Mouse (Mus musculus): ENCODE data around the gene Olfr574.

Olfr574 gene

GRCm38 (mm10) chr7:102948167-102948566 lies at the start of gene Olfr574:
Olfr574 (plus strand) TSS chr7:102948467.
- DNase-seq: no peak

DNA sequence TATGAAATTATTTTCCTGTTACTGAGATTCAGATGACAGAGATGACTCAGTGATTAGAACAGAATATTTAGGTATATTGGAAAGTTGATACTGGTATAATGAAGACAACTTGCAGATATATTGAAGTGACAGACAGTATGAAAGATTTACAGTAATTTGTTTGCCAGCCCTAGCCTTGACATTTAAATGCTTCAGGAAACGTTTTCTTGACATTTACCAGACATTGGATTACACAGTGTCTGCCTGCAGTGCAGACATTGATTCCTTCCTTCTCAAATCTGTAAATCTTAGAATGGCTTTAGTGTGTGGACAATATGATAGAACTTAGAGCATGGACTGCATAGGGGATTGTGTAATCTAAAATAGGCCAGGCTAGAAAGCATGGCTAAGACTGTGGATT lies 33.0 kb upstream of the Olfr574 start:
- DNase-seq: no peak

DNA sequence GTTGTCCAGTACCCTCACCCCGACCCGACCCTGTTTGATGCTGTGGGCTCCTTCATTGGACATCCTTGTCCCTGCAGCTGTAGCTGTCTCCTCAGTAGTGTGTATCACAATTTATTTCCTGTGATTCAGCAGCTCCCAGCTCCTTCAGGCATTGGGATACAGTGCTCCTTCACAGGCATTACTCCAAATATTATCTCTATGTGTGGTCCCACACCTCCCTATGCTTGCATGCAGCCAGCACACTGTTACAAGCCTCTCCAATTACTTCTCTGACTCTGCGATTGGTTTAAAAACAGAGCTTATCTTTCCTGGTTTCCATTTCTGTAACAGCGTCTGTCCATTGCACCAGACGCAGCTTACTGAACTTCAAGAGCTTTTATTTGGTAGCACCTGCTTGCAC lies 31.9 kb upstream of the Olfr574 start:
- DNase-seq: no peak

GRCm38 (mm10) chr7:102917032-102917875 lies 31.0 kb upstream of the Olfr574 start, which contains the start of gene Olfr571:
Olfr571 (minus strand) TSS chr7:102917536.
- no peak for DNase-seq

- DNase-seq: peak in 1 of 2 experiments; percentile 23
Observed at GRCm38 (mm10) chr7:102919632-102920031, 28.6 kb upstream of the Olfr574 start.

DNA sequence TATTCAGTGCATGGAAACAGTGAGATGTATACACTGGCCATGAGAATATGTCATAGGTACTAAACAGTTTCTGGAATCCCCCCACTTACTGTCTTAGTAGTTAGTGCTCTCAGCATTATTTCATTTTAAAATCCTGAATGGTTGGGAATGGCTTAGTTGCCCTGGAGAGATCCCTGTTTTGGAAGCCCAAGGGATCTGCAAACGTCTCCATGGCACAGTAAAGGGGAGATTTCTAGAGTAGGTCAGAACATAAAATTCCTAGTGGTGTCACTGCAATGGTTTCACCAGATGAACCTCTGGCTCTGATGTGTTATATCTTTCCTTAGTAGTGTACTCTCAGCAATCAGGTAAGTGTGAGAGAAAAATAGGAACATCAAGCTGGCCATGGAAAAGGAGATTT lies 24.2 kb upstream of the Olfr574 start, which contains the start of gene Olfr572:
TSS of gene Olfr572 (plus strand) at position 301 of the 400 bp plus-strand sequence.
- no peak for DNase-seq

GRCm38 (mm10) chr7:102927105-102927504 lies 21.2 kb upstream of the Olfr574 start:
- no peak for DNase-seq

DNA sequence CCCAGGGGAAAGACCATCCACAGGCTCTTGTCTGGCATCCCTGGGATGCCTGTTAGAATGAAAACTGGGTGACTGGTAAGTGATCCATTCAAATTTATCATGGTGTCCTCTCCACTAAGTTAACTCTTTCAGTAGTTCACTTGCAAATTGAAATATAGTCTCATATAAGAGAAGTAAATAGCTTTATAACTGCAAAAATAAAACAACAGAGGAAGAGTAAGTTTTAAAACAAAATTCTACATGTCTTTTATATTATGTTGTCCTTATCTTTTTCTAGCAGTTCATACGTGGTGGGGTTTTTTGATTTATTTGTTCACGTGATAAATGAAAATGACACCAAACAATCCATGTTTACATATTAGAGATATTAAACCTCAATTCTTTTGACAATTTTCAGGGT lies 5.8 kb upstream of the Olfr574 start, which contains the start of gene Olfr573-ps1:
TSS of gene Olfr573-ps1 (minus strand) at position 101 of the 400 bp plus-strand sequence.
- no peak for DNase-seq

DNA sequence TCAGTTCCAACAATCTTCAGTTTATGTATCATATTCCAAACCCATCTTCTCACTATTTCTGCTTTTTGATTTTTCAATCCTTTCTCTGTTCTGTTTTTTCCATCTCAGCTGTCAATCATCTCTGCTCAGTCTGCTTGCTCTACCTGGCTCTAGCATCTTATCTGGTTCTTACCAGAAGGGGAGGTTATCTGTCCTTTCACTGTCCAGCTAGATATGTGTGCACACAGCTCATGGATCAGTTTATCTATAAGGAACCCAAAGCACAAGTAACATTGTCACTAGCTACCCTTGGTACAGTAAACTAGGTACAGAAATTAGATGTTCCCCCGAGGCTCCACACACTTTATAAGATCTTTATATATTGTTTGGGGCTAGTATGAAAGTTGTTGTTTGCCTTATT lies 4.8 kb upstream of the Olfr574 start:
- no peak for DNase-seq

- DNase-seq: no peak
Observed at GRCm38 (mm10) chr7:102950732-102951131, 2.5 kb downstream of the Olfr574 start.

GRCm38 (mm10) chr7:102958137-102958536 lies 9.9 kb downstream of the Olfr574 start:
- no peak for DNase-seq

- no peak for DNase-seq
Observed at GRCm38 (mm10) chr7:102958593-102958992, 10.3 kb downstream of the Olfr574 start, which contains the start of gene Olfr575. Olfr575 (minus strand) TSS chr7:102958775.

- DNase-seq: no peak
Observed at GRCm38 (mm10) chr7:102962360-102962759, 14.1 kb downstream of the Olfr574 start, which contains the start of gene Olfr576. Olfr576 (plus strand) TSS chr7:102962660.

GRCm38 (mm10) chr7:102974399-102974798 lies 26.1 kb downstream of the Olfr574 start:
- DNase-seq: no peak

GRCm38 (mm10) chr7:102975843-102976242 lies 27.6 kb downstream of the Olfr574 start, which contains the start of gene Olfr577:
Olfr577 (minus strand) TSS chr7:102975943.
- no peak for DNase-seq

GRCm38 (mm10) chr7:102989224-102989623 lies 41.0 kb downstream of the Olfr574 start, which contains the start of gene Olfr578:
Olfr578 (minus strand) TSS chr7:102989324.
- no peak for DNase-seq
